Mouse (Mus musculus) kidney, postnatal 10 days (tissue): ENCODE measurements around the gene Zkscan6.
A peak's percentile ranks its signal among the peaks of the same experiment; 100 is the strongest.

Experiments used
- DNase-seq: peaks from one replicate; pipeline ENCODE4 v3.0.0; 2021; ENCODE audit warnings: mixed read lengths

Zkscan6 gene

DNA sequence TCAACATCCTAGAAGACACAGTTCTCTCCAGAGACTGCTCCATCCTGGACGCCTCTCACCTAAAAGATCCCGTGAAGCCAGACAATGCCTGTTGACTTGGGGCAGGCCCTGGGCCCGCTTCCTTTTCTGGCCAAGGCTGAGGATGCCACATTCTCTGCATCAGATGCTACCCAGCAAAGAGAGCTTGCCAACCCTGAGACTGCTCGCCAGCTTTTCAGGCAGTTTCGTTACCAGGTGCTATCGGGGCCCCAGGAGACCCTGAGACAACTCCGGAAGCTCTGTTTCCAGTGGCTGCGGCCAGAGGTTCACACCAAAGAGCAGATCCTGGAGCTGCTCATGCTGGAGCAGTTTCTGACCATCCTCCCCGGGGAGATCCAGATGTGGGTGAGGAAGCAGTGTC is 7.4 kb downstream of the Zkscan6 start:
- no peak for DNase-seq

DNA sequence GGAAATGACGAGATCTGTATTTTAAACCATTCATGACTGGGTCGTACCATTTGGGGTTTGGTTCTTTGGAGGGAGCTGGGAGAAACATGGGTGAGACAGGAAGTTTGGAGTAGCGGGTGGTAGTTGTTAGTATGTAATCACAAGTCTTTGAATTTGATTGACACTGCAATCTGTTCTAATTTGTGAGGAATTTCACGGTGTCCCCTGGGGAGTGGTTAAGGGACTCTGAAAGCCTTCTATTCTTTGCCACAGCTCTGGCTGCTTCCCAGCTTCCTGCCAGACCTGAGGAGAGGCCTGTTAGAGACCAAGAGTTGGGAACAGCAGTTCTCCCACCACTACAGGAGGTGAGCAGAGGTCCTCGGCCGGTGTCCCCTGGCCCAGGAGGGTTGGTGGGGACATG is 9.3 kb downstream of the Zkscan6 start:
- no peak for DNase-seq

DNA sequence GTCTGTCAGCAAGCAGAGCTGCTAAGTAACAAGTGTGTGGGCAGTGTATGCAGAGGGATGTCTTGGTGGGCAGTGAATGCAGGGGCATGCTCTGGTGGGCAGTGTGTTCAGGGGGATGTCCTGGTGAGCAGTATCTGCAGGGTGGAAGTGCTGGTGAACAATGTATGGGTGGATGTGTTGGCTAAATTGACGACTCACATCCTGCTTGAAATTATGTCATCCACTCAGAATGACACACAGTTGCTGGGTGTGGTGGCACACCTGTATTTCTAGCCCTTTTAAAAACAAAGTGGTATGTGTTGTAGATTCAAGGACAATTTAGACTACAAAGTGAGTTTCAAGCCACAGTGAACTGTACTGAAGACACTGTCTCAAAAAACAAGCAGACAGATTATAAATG is 11.2 kb downstream of the Zkscan6 start:
- DNase-seq, result no peak

DNA sequence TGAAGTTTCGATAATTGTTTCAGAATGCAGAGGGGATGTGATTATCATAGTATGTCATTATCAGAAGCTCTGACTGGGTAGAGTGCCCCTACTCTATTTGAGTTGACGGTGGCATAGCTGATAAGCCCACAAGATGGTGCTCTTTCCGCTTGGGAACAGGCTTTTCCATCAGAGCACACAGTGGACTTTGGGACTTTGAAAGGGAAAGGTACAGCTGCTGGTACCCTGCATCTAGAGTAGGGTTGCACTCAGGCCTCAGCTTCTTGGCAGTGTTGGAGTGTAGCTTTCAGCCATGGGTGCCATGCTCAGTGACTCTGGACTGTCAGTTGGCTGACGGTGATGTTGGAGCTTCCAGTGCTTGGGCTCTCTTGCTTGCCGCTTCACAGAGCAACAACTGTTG is 13.3 kb downstream of the Zkscan6 start:
- peak; percentile 29 for DNase-seq

DNA sequence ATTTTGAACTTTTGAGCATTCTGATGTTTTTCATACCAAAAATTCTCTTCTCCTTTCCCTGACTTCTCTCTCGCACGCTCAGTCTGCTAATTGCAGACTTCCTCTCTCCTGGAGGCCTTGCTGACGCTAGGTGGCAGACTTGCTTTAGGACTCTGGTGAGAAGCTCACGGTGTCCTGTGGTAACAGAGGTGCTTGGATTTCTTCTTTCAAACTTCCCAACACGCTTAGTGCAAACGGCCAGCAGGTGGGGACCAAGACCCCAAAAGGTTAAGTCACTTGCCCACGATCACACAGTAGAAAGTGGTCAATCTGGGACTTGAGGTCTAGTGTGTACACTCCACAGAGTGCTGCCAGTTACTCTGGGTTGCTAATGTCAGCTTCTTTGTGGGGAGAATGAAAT is 13.9 kb downstream of the Zkscan6 start:
- DNase-seq, result peak; percentile 88

DNA sequence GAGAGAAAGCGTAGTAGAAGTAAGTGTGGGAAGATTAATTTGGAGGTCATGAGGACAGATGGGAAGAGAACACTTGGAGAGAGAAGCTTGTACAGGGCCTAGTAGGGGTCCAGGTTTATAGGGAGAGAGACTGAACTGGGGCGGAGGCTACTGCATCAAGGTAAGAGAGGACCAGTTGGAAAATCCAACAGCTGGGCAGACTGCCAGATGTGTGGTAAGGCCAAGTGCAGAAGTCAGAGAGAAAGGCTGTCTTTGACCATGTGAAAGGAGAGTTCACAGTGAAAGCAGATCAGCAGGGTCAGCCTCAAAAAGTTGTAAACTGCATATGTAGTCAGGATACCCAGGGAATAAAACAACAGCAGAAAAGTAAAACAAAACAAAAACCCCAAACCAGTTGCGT is 17.6 kb downstream of the Zkscan6 start:
- DNase-seq, result peak; percentile 52

DNA sequence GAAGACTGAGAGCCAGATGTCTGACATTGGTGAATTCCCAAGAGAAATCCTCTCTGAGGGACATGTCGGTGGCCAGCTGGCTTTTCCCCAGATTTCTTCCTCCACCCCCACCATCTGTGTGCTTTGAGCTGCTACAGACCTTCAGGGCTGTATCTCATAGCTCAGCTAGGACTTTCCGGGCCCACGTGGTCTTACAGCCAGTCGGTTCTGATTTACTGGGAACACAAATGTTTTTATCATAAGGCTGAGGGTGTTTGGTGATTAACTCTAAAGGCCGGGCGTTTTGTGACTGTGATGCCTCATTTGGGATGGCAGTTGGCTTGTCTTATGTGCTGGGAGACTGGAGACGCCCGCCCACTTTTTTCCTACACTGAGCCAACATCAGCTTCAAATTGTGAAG is 32.0 kb downstream of the Zkscan6 start:
- peak; percentile 36 for DNase-seq

DNA sequence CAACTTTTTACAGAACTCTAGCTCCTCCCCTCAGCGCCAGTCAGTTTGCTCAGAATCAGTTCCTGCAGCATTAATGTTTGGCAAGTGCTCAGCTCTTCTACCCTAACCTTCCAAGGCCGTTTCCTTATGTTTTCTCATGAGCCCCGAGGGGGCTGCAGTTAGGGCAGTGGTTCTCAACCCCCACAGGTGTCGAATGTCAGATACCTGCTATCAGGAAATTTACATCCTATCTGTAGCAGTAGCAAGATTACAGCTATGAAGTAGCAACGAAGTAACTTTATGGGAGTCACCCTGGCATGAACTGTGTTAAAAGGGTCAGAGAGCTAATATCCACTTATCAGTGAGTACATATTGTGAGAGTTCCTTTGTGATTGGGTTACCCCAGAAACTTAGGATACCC is 39.5 kb downstream of the Zkscan6 start:
- DNase-seq, result no peak

DNA sequence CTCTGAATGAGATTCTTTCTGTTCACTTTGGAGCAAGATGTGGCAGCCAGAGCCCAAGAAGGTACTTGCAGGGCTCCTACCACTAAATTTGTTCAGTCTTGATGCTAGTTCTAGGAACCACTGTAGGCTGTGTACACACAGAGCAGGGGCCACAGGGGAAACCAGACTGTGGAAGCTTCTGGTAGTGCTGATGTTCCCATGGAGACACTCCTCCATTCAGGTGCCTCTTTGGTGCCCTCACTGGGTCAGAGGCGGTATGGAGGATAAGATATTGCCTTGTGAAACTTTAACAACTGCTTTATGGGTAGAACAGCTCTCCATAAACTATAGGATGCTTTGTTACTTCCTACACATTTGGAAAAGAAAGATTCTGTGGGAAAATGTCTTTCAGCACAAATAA is 45.1 kb downstream of the Zkscan6 start:
- peak; percentile 29 for DNase-seq

DNA sequence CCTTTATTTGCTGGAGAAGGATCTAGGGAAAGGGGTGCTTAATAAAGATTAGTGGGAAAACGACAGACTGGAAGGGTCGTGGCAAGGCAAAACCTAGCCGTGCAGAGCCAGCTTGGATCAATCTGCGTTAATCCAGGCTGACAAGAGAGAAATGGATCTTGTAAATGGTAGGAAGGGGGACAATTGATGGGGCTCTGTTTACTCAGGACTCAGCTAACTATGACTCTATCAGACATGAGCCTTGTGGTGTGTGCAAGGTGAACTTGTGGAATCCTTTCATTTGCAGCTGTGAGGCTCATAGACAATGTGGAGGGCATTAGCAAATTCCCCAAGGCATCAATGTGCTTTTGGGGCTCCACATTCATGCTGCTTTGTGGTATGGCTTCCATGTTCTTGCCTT is 54.5 kb downstream of the Zkscan6 start:
- no peak for DNase-seq

DNA sequence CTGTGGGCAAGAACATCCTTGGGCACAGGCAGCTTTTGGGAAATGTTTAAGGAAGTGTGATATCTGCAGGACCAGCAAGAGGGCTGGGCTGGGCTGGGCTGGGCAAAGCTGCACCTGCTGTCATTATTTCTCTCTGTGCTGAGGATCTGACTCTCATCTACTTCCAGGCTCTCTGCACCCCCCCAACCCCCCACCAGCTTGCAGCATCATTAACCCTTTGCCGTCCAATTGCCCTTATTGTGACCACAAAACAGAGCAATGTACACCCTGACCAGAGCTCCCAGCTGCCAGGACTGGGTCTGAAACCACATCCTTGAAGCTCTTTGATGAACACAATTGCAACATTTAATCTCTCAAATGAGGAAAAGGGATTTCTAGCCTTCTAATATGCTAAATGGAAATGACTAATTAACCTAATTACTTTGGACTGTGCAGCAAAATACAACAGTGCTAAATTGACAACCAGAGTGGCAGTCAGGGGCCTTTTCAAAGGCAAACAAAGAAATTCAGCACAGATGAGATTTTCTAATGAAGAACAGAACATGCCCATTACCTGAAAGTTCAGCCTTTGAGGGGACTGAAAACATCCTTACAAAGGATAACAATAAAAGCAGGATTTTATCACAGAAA is 70.3 kb downstream of the Zkscan6 start:
- no peak for DNase-seq
